Mouse (Mus musculus) Muller cell, postnatal 12 days (primary cell): Measurements from ENCODE around the gene Thbs3.

Experiments
- DNase-seq: peaks from one replicate; pipeline ENCODE4 v3.0.0-alpha.2; 2015; ENCODE audit errors: inconsistent ontology term

The Thbs3 gene

GRCm38 (mm10) chr3:89226900-89227299, 11.9 kb downstream of the Thbs3 start, which contains the start of gene Mtx1:
TSS of gene Mtx1 (minus strand) at chr3:89227088.
- DNase-seq = no peak

GRCm38 (mm10) chr3:89227307-89228179, 12.6 kb downstream of the Thbs3 start:
- peak; percentile 97 for DNase-seq

GRCm38 (mm10) chr3:89228180-89228549, 13.2 kb downstream of the Thbs3 start:
- DNase-seq = peak; percentile 92

GRCm38 (mm10) chr3:89228836-89229235, 13.9 kb downstream of the Thbs3 start, which contains the start of gene Muc1:
TSS of gene Muc1 (plus strand) at chr3:89229057.
- DNase-seq = no peak

GRCm38 (mm10) chr3:89229276-89229675, 14.3 kb downstream of the Thbs3 start:
- DNase-seq = no peak

GRCm38 (mm10) chr3:89230561-89230960, 15.6 kb downstream of the Thbs3 start:
- DNase-seq = no peak

- no peak for DNase-seq
Observed at GRCm38 (mm10) chr3:89231345-89231744, 16.4 kb downstream of the Thbs3 start.

GRCm38 (mm10) chr3:89231772-89232275, 16.8 kb downstream of the Thbs3 start:
- DNase-seq = no peak

- DNase-seq = no peak
Observed at GRCm38 (mm10) chr3:89232614-89233013, 17.6 kb downstream of the Thbs3 start.

GRCm38 (mm10) chr3:89233562-89234110, 18.7 kb downstream of the Thbs3 start:
- no peak for DNase-seq

- DNase-seq = no peak
Observed at GRCm38 (mm10) chr3:89236516-89236915, 21.5 kb downstream of the Thbs3 start.

GRCm38 (mm10) chr3:89237682-89238081, 22.7 kb downstream of the Thbs3 start:
- DNase-seq = no peak

GRCm38 (mm10) chr3:89238494-89238893, 23.5 kb downstream of the Thbs3 start:
- DNase-seq = no peak

- peak; percentile 39 for DNase-seq
Observed at GRCm38 (mm10) chr3:89242331-89242895, 27.4 kb downstream of the Thbs3 start.

GRCm38 (mm10) chr3:89243609-89244008, 28.6 kb downstream of the Thbs3 start:
- DNase-seq = peak; percentile 26

- DNase-seq = peak; percentile 68
Observed at GRCm38 (mm10) chr3:89244158-89244981, 29.4 kb downstream of the Thbs3 start.

GRCm38 (mm10) chr3:89244982-89245687, 30.2 kb downstream of the Thbs3 start:
- DNase-seq = peak; percentile 76

- DNase-seq = no peak
Observed at GRCm38 (mm10) chr3:89245688-89246171, 30.8 kb downstream of the Thbs3 start, which contains the start of gene Krtcap2. TSS of gene Krtcap2 (plus strand) at chr3:89245966.

GRCm38 (mm10) chr3:89246261-89247100, 31.5 kb downstream of the Thbs3 start, which contains the start of gene Trim46:
TSS of gene Trim46 (minus strand) at chr3:89246309.
- peak; percentile 93 for DNase-seq

- no peak for DNase-seq
Observed at GRCm38 (mm10) chr3:89247466-89247865, 32.5 kb downstream of the Thbs3 start.
